Mouse (Mus musculus): ENCODE data around the gene 9130409I23Rik.

9130409I23Rik gene

GRCm38 (mm10) chr1:181050937-181051336, at the start of gene 9130409I23Rik:
9130409I23Rik (plus strand) TSS chr1:181051237.
- in situ Hi-C loops (cut with MboI, MseI) = loop anchor here (25.0 kb wide), 1 partner anchor 1864 kb away; no protein-coding TSS in a partner anchor

- in situ Hi-C loops (cut with MboI, MseI) = no loop called here
Observed at GRCm38 (mm10) chr1:181001621-181002020, 49.4 kb upstream of the 9130409I23Rik start.

GRCm38 (mm10) chr1:181003790-181004189, 47.2 kb upstream of the 9130409I23Rik start:
- in situ Hi-C loops (cut with MboI, MseI) = no loop called here

GRCm38 (mm10) chr1:181005331-181005730, 45.7 kb upstream of the 9130409I23Rik start:
- in situ Hi-C loops (cut with MboI, MseI) = no loop called here

GRCm38 (mm10) chr1:181007831-181008230, 43.2 kb upstream of the 9130409I23Rik start:
- in situ Hi-C loops (cut with MboI, MseI) = no loop called here

- in situ Hi-C loops (cut with MboI, MseI) = no loop called here
Observed at GRCm38 (mm10) chr1:181008266-181008665, 42.8 kb upstream of the 9130409I23Rik start.

- in situ Hi-C loops (cut with MboI, MseI) = no loop called here
Observed at GRCm38 (mm10) chr1:181009011-181009590, 41.9 kb upstream of the 9130409I23Rik start.

GRCm38 (mm10) chr1:181009754-181010153, 41.3 kb upstream of the 9130409I23Rik start:
- in situ Hi-C loops (cut with MboI, MseI) = no loop called here

- in situ Hi-C loops (cut with MboI, MseI) = no loop called here
Observed at GRCm38 (mm10) chr1:181010171-181010932, 40.7 kb upstream of the 9130409I23Rik start.

- in situ Hi-C loops (cut with MboI, MseI) = no loop called here
Observed at GRCm38 (mm10) chr1:181011601-181012000, 39.4 kb upstream of the 9130409I23Rik start.

- in situ Hi-C loops (cut with MboI, MseI) = no loop called here
Observed at GRCm38 (mm10) chr1:181012416-181012815, 38.6 kb upstream of the 9130409I23Rik start.

- in situ Hi-C loops (cut with MboI, MseI) = no loop called here
Observed at GRCm38 (mm10) chr1:181013446-181013845, 37.6 kb upstream of the 9130409I23Rik start.

- in situ Hi-C loops (cut with MboI, MseI) = no loop called here
Observed at GRCm38 (mm10) chr1:181014731-181015500, 36.1 kb upstream of the 9130409I23Rik start.

GRCm38 (mm10) chr1:181015558-181015957, 35.5 kb upstream of the 9130409I23Rik start:
- in situ Hi-C loops (cut with MboI, MseI) = no loop called here

GRCm38 (mm10) chr1:181016045-181016444, 35.0 kb upstream of the 9130409I23Rik start:
- in situ Hi-C loops (cut with MboI, MseI) = no loop called here

GRCm38 (mm10) chr1:181016532-181017131, 34.4 kb upstream of the 9130409I23Rik start:
- in situ Hi-C loops (cut with MboI, MseI) = no loop called here

GRCm38 (mm10) chr1:181017212-181017711, 33.8 kb upstream of the 9130409I23Rik start:
- in situ Hi-C loops (cut with MboI, MseI) = no loop called here

GRCm38 (mm10) chr1:181017890-181018420, 33.1 kb upstream of the 9130409I23Rik start:
- in situ Hi-C loops (cut with MboI, MseI) = no loop called here

- in situ Hi-C loops (cut with MboI, MseI) = no loop called here
Observed at GRCm38 (mm10) chr1:181020756-181021487, 30.1 kb upstream of the 9130409I23Rik start, which contains the start of gene Ephx1. Ephx1 (minus strand) TSS chr1:181020904.

- in situ Hi-C loops (cut with MboI, MseI) = no loop called here
Observed at GRCm38 (mm10) chr1:181021488-181021865, 29.6 kb upstream of the 9130409I23Rik start.

GRCm38 (mm10) chr1:181022265-181022664, 28.8 kb upstream of the 9130409I23Rik start:
- in situ Hi-C loops (cut with MboI, MseI) = no loop called here
